Mouse (Mus musculus) retina, embryonic 14.5 days (tissue): Measurements from ENCODE around the gene Usp49.
A peak's percentile ranks its signal among the peaks of the same experiment; 100 is the strongest.

Experiments used
- DNase-seq: peaks from one replicate; pipeline ENCODE4 v3.0.0-alpha.2; 2015; ENCODE audit warnings: low spot score

The Usp49 gene

GRCm38 (mm10) chr17:47694503-47695336 lies 64.2 kb downstream of the Usp49 start, which contains the start of gene Prickle4:
Prickle4 (minus strand) TSS chr17:47694736.
- peak; percentile 98 for DNase-seq

GRCm38 (mm10) chr17:47695337-47695710 lies 64.8 kb downstream of the Usp49 start:
- DNase-seq, result no peak

- no peak for DNase-seq
These were observed 67.7 kb downstream of the Usp49 start for GRCm38 (mm10) chr17:47698156-47698555.

GRCm38 (mm10) chr17:47699055-47699454 lies 68.6 kb downstream of the Usp49 start:
- no peak for DNase-seq

- no peak for DNase-seq
These were observed 71.3 kb downstream of the Usp49 start for GRCm38 (mm10) chr17:47701793-47702192.

GRCm38 (mm10) chr17:47702548-47703345 lies 72.3 kb downstream of the Usp49 start:
- DNase-seq, result no peak

- no peak for DNase-seq
These were observed 73.1 kb downstream of the Usp49 start for GRCm38 (mm10) chr17:47703556-47703955.

- DNase-seq, result no peak
These were observed 74.2 kb downstream of the Usp49 start for GRCm38 (mm10) chr17:47704692-47705091.

GRCm38 (mm10) chr17:47706196-47706595 lies 75.7 kb downstream of the Usp49 start:
- DNase-seq, result no peak

GRCm38 (mm10) chr17:47707961-47708360 lies 77.5 kb downstream of the Usp49 start:
- no peak for DNase-seq

- DNase-seq, result no peak
These were observed 78.5 kb downstream of the Usp49 start for GRCm38 (mm10) chr17:47708972-47709371.

GRCm38 (mm10) chr17:47710036-47710435 lies 79.5 kb downstream of the Usp49 start:
- DNase-seq, result no peak

- DNase-seq, result no peak
These were observed 81.4 kb downstream of the Usp49 start for GRCm38 (mm10) chr17:47711883-47712282.

- no peak for DNase-seq
These were observed 82.5 kb downstream of the Usp49 start for GRCm38 (mm10) chr17:47712889-47713571.

- no peak for DNase-seq
These were observed 84.5 kb downstream of the Usp49 start for GRCm38 (mm10) chr17:47715037-47715436.

- DNase-seq, result no peak
These were observed 90.7 kb downstream of the Usp49 start for GRCm38 (mm10) chr17:47721183-47721582.

- no peak for DNase-seq
These were observed 96.1 kb downstream of the Usp49 start, which contains the start of gene Pgc for GRCm38 (mm10) chr17:47726566-47726965. Pgc (plus strand) TSS chr17:47726842.

- no peak for DNase-seq
These were observed 100.4 kb downstream of the Usp49 start for GRCm38 (mm10) chr17:47730633-47731575.

GRCm38 (mm10) chr17:47735553-47736100 lies 105.1 kb downstream of the Usp49 start:
- no peak for DNase-seq
